Mouse (Mus musculus): ENCODE data around the gene Morc4. TPM values are rescaled to one million over a fixed set of nuclear protein-coding genes. Genes with fewer than 3 reads are reported as not detected.

The Morc4 gene
- 8.0 and 8.4 TPM in 2 replicates for polyA plus RNA-seq (2014; fragmentation: Nextera tagmentation; extraction: Ambion mirVana)

GRCm38 (mm10) chrX:139870938-139871791 is at the start of gene Morc4:
Gene Morc4 (minus strand): TSS chrX:139871677.
- ATAC-seq (replicated peaks; ENCODE audit: low FRiP score), result peak; percentile 93
- no peaks in the 10 kb centered on the region for H3K9me3 ChIP-seq (ENCODE audit: control insufficient read depth, low read length)
- 25% methylated on average over 55 of the region's 87 CpGs for WGBS
- H3K27ac ChIP-seq (ENCODE audit: low read depth, low read length), result no peak within 1 kb of the TSS
- H3K36me3 ChIP-seq (ENCODE audit: control insufficient read depth, insufficient read depth, low read length), result no peaks in the 10 kb centered on the region
- peak within 1 kb of the TSS; percentile 49 for H3K9ac ChIP-seq (ENCODE audit: low read length)
- peak within 1 kb of the TSS; percentile 46 for H3K4me3 ChIP-seq (ENCODE audit: low read depth, low read length)
- H3K27me3 ChIP-seq (ENCODE audit: control insufficient read depth, insufficient read depth, low read length), result peaks cover 9% of the 10 kb centered on the region; the same call in 1 of the 2 replicates
- no peaks in the 10 kb centered on the region for H3K4me1 ChIP-seq (replicated peaks; ENCODE audit: control insufficient read depth, insufficient read depth, low read length)
- peak; percentile 81 for DNase-seq (ENCODE audit: low spot score)
- H3K4me2 ChIP-seq (ENCODE audit: low read depth, low read length, severe bottlenecking), result peak within 1 kb of the TSS; percentile 72

GRCm38 (mm10) chrX:139920572-139920971 is 49.1 kb upstream of the Morc4 start:
- no peak for ATAC-seq (replicated peaks; ENCODE audit: low FRiP score)

GRCm38 (mm10) chrX:139891387-139891786 is 19.9 kb upstream of the Morc4 start:
- ATAC-seq (replicated peaks; ENCODE audit: low FRiP score) (no peak), DNase-seq (ENCODE audit: low spot score) (no peak)
- no peaks in the 10 kb centered on the region for H3K36me3 ChIP-seq (ENCODE audit: control insufficient read depth, insufficient read depth, low read length)
- no peak overlapping the region for H3K27ac ChIP-seq (ENCODE audit: low read depth, low read length)
- H3K4me2 ChIP-seq (ENCODE audit: low read depth, low read length, severe bottlenecking), result no peak overlapping the region
- H3K4me1 ChIP-seq (replicated peaks; ENCODE audit: control insufficient read depth, insufficient read depth, low read length), result no peaks in the 10 kb centered on the region
- H3K9me3 ChIP-seq (ENCODE audit: control insufficient read depth, low read length), result no peaks in the 10 kb centered on the region
- no peak overlapping the region for H3K9ac ChIP-seq (ENCODE audit: low read length)
- H3K27me3 ChIP-seq (ENCODE audit: control insufficient read depth, insufficient read depth, low read length), result peaks cover 4% of the 10 kb centered on the region; the same call in 1 of the 2 replicates
- no peak overlapping the region for H3K4me3 ChIP-seq (ENCODE audit: low read depth, low read length)
- WGBS, result 67% methylated on average over 1 of the region's 1 CpGs

More at GRCm38 (mm10) chrX:139920572-139920971, 49.1 kb upstream of the Morc4 start:
- no peak for DNase-seq (ENCODE audit: low spot score)
- Histone ChIP-seq H3K36me3 (ENCODE audit: control insufficient read depth, insufficient read depth, low read length) (no peaks in the 10 kb centered on the region), H3K27ac (ENCODE audit: low read depth, low read length) (no peak overlapping the region), H3K27me3 (ENCODE audit: control insufficient read depth, insufficient read depth, low read length) (no peaks in the 10 kb centered on the region; the same call in 1 of the 2 replicates), H3K9me3 (ENCODE audit: control insufficient read depth, low read length) (no peaks in the 10 kb centered on the region), H3K9ac (ENCODE audit: low read length) (no peak overlapping the region), H3K4me3 (ENCODE audit: low read depth, low read length) (no peak overlapping the region), H3K4me1 (replicated peaks; ENCODE audit: control insufficient read depth, insufficient read depth, low read length) (no peaks in the 10 kb centered on the region), H3K4me2 (ENCODE audit: low read depth, low read length, severe bottlenecking) (no peak overlapping the region)
- WGBS, result 90% methylated on average over 4 of the region's 4 CpGs

- Histone ChIP-seq H3K4me2 (ENCODE audit: low read depth, low read length, severe bottlenecking) (no peak overlapping the region), H3K9ac (ENCODE audit: low read length) (no peak overlapping the region), H3K4me1 (replicated peaks; ENCODE audit: control insufficient read depth, insufficient read depth, low read length) (no peaks in the 10 kb centered on the region), H3K9me3 (ENCODE audit: control insufficient read depth, low read length) (no peaks in the 10 kb centered on the region), H3K27me3 (ENCODE audit: control insufficient read depth, insufficient read depth, low read length) (peaks cover 2% of the 10 kb centered on the region; the same call in 1 of the 2 replicates), H3K4me3 (ENCODE audit: low read depth, low read length) (no peak overlapping the region), H3K27ac (ENCODE audit: low read depth, low read length) (no peak overlapping the region), H3K36me3 (ENCODE audit: control insufficient read depth, insufficient read depth, low read length) (no peaks in the 10 kb centered on the region)
- DNase-seq (ENCODE audit: low spot score) (no peak), ATAC-seq (replicated peaks; ENCODE audit: low FRiP score) (no peak)
Observed at GRCm38 (mm10) chrX:139883221-139883620, 11.7 kb upstream of the Morc4 start.

- Histone ChIP-seq H3K4me3 (ENCODE audit: low read depth, low read length) (no peak overlapping the region), H3K9me3 (ENCODE audit: control insufficient read depth, low read length) (no peaks in the 10 kb centered on the region), H3K27me3 (ENCODE audit: control insufficient read depth, insufficient read depth, low read length) (peaks cover 2% of the 10 kb centered on the region; the same call in 1 of the 2 replicates), H3K36me3 (ENCODE audit: control insufficient read depth, insufficient read depth, low read length) (no peaks in the 10 kb centered on the region), H3K4me1 (replicated peaks; ENCODE audit: control insufficient read depth, insufficient read depth, low read length) (no peaks in the 10 kb centered on the region), H3K27ac (ENCODE audit: low read depth, low read length) (no peak overlapping the region), H3K4me2 (ENCODE audit: low read depth, low read length, severe bottlenecking) (no peak overlapping the region), H3K9ac (ENCODE audit: low read length) (no peak overlapping the region)
- 30% methylated on average over 3 of the region's 3 CpGs for WGBS
- DNase-seq (ENCODE audit: low spot score) (no peak), ATAC-seq (replicated peaks; ENCODE audit: low FRiP score) (no peak)
Observed at GRCm38 (mm10) chrX:139877936-139878335, 6.5 kb upstream of the Morc4 start.

- no peak overlapping the region for H3K4me2 ChIP-seq (ENCODE audit: low read depth, low read length, severe bottlenecking)
- no peak overlapping the region for H3K4me3 ChIP-seq (ENCODE audit: low read depth, low read length)
- H3K36me3 ChIP-seq (ENCODE audit: control insufficient read depth, insufficient read depth, low read length), result no peaks in the 10 kb centered on the region
- ATAC-seq (replicated peaks; ENCODE audit: low FRiP score) (no peak), DNase-seq (ENCODE audit: low spot score) (no peak)
- H3K27ac ChIP-seq (ENCODE audit: low read depth, low read length), result no peak overlapping the region
- H3K27me3 ChIP-seq (ENCODE audit: control insufficient read depth, insufficient read depth, low read length), result peaks cover 2% of the 10 kb centered on the region; the same call in 1 of the 2 replicates
- H3K9me3 ChIP-seq (ENCODE audit: control insufficient read depth, low read length), result no peaks in the 10 kb centered on the region
- H3K9ac ChIP-seq (ENCODE audit: low read length), result no peak overlapping the region
- WGBS, result 81% methylated on average over 7 of the region's 7 CpGs
- H3K4me1 ChIP-seq (replicated peaks; ENCODE audit: control insufficient read depth, insufficient read depth, low read length), result no peaks in the 10 kb centered on the region
Observed at GRCm38 (mm10) chrX:139877105-139877504, 5.6 kb upstream of the Morc4 start.

GRCm38 (mm10) chrX:139870300-139870711 is 1.2 kb downstream of the Morc4 start:
- Histone ChIP-seq H3K9me3 (ENCODE audit: control insufficient read depth, low read length) (no peaks in the 10 kb centered on the region), H3K27ac (ENCODE audit: low read depth, low read length) (no peak overlapping the region), H3K4me2 (ENCODE audit: low read depth, low read length, severe bottlenecking) (peak overlapping the region; percentile 72), H3K27me3 (ENCODE audit: control insufficient read depth, insufficient read depth, low read length) (peaks cover 9% of the 10 kb centered on the region; the same call in 1 of the 2 replicates), H3K9ac (ENCODE audit: low read length) (no peak overlapping the region), H3K36me3 (ENCODE audit: control insufficient read depth, insufficient read depth, low read length) (no peaks in the 10 kb centered on the region), H3K4me3 (ENCODE audit: low read depth, low read length) (peak overlapping the region; percentile 46), H3K4me1 (replicated peaks; ENCODE audit: control insufficient read depth, insufficient read depth, low read length) (no peaks in the 10 kb centered on the region)
- ATAC-seq (replicated peaks; ENCODE audit: low FRiP score), result peak; percentile 19; the same call in 1 of the 2 replicates
- DNase-seq (ENCODE audit: low spot score), result peak; percentile 47
- 24% methylated on average over 15 of the region's 15 CpGs for WGBS

GRCm38 (mm10) chrX:139859402-139859801 is 12.1 kb downstream of the Morc4 start:
- DNase-seq (ENCODE audit: low spot score) (no peak), ATAC-seq (replicated peaks; ENCODE audit: low FRiP score) (no peak)
- no peak overlapping the region for H3K4me2 ChIP-seq (ENCODE audit: low read depth, low read length, severe bottlenecking)
- H3K27ac ChIP-seq (ENCODE audit: low read depth, low read length), result no peak overlapping the region
- WGBS, result 78% methylated on average over 5 of the region's 5 CpGs
- peaks cover 2% of the 10 kb centered on the region; the same call in 1 of the 2 replicates for H3K27me3 ChIP-seq (ENCODE audit: control insufficient read depth, insufficient read depth, low read length)
- no peak overlapping the region for H3K9ac ChIP-seq (ENCODE audit: low read length)
- no peaks in the 10 kb centered on the region for H3K4me1 ChIP-seq (replicated peaks; ENCODE audit: control insufficient read depth, insufficient read depth, low read length)
- no peaks in the 10 kb centered on the region for H3K9me3 ChIP-seq (ENCODE audit: control insufficient read depth, low read length)
- H3K4me3 ChIP-seq (ENCODE audit: low read depth, low read length), result no peak overlapping the region
- no peaks in the 10 kb centered on the region for H3K36me3 ChIP-seq (ENCODE audit: control insufficient read depth, insufficient read depth, low read length)
